Mouse (Mus musculus) heart, adult 2 months (tissue): ENCODE measurements around the gene Slc44a3.

ENCODE experiments used
- CTCF ChIP-seq: fragments of 200-600 bp; IDR thresholded peaks from 2 replicates; pipeline ENCODE4 v1.8.1; 2022; ENCODE audit warnings: antibody characterized with exemption, mild to moderate bottlenecking, moderate library complexity
- EP300 ChIP-seq: fragments of 200-500 bp; IDR thresholded peaks from 2 replicates; pipeline ENCODE4 v1.6.1; 2011; ENCODE audit warnings: low read depth, low read length, control low read depth; ENCODE audit not compliant: insufficient read depth
- POLR2A ChIP-seq: fragments of 200-500 bp; IDR thresholded peaks from 2 replicates; pipeline ENCODE4 v1.6.1; 2011; ENCODE audit warnings: mild to moderate bottlenecking, low read depth, low read length, control low read depth; ENCODE audit not compliant: insufficient read depth

GRCm38 (mm10) chr3:121547851-121548624 is 15.8 kb upstream of the Slc44a3 start:
- TF ChIP-seq CTCF = no peak
- no peak for TF ChIP-seq EP300
- no peak for TF ChIP-seq POLR2A
